Comparison of ENCODE assay signal across 16 mouse cellular contexts in the genomic region with DNA sequence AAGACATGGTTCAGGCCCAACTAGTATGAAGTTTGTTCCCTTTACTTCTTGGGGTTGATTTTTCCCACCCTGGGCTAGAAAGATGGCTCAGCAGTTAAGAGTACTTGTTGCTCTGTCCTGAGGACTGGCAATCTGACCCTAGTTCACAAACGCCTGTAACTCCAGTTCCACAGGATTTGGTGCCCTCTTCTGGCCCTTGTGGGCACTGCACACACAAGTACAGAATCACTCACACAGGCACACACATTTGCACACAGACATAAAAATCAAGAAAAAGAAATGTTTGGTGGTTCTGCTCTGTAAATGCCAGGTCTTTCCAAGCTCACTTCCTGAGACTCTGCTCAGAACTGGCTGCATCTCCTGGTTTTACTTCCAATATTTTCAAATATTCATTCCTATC.
DNase-seq lines count a peak whose midpoint lies in the region; ATAC-seq and TF ChIP-seq lines count a peak whose summit lies in the region.
"Had no signal": no experiment of that assay in that cellular context is flagged by ENCODE, and none has a peak within 500 bp of the region (broad histone marks: within the 10 kb centered on the region; RNA-seq: fewer than 3 reads in every experiment).

No protein-coding gene starts in this region.

- no peak for DNase-seq in hindbrain, postnatal 0 days (ENCODE audit: low spot score)
- DNase-seq in hindbrain, embryonic 14.5 days (ENCODE audit: low spot score), result no peak
- DNase-seq in lung, postnatal 0 days (ENCODE audit: low spot score), result no peak
- DNase-seq in lung, postnatal 4 days, result no peak
- peak; percentile 70 for DNase-seq in R1 (ENCODE audit: low read depth, low spot score)
- no peak for DNase-seq in cerebellum, adult 18-20 months
- DNase-seq in cerebellum, adult 11-12 months, result no peak
- DNase-seq: cerebellum, adult 2 months; heart, postnatal 14 days; kidney, postnatal 36 days; layer of hippocampus, postnatal 36 days; lung, postnatal 10 days had no signal

- H3K27ac ChIP-seq in hindbrain, postnatal 0 days, result no peak overlapping the region
- no peak overlapping the region for H3K27ac ChIP-seq in hindbrain, embryonic 14.5 days
- H3K27ac ChIP-seq in lung, postnatal 0 days (ENCODE audit: low read length), result no peak overlapping the region
- H3K27ac ChIP-seq: limb, embryonic 12.5 days had no signal

- peak; percentile 23; the same call in 1 of the 2 replicates for TF ChIP-seq CTCF in hindbrain, postnatal 0 days (IDR thresholded peaks at IDR 0.05; ENCODE audit: low read depth)
- peak; percentile 42 for TF ChIP-seq CTCF in lung, postnatal 0 days (IDR thresholded peaks at IDR 0.05)

- 85% methylated on average over 1 of the region's 1 CpGs for WGBS in hindbrain, postnatal 0 days
- 89% methylated on average over 1 of the region's 1 CpGs for WGBS in hindbrain, embryonic 14.5 days
- WGBS in lung, postnatal 0 days, result 78% methylated on average over 1 of the region's 1 CpGs

- H3K4me3 ChIP-seq in hindbrain, postnatal 0 days (ENCODE audit: low read length), result no peak overlapping the region
- H3K4me3 ChIP-seq in hindbrain, embryonic 14.5 days (replicated peaks; ENCODE audit: low read length), result no peak overlapping the region
- no peak overlapping the region for H3K4me3 ChIP-seq in lung, postnatal 0 days (ENCODE audit: low read depth, low read length)
- H3K4me3 ChIP-seq: erythroblast, embryonic 14.5 days; limb, embryonic 12.5 days; myocyte had no signal

- ATAC-seq in hindbrain, postnatal 0 days, result no peak
- ATAC-seq in hindbrain, embryonic 14.5 days (ENCODE audit: low FRiP score), result no peak
- ATAC-seq in lung, postnatal 0 days, result no peak
- ATAC-seq: hindbrain, embryonic 16.5 days had no signal

- no peak overlapping the region for H3K4me2 ChIP-seq in hindbrain, postnatal 0 days (ENCODE audit: low read depth, low read length)
- H3K4me2 ChIP-seq in hindbrain, embryonic 14.5 days (replicated peaks), result no peak overlapping the region
- no peak overlapping the region for H3K4me2 ChIP-seq in lung, postnatal 0 days (replicated peaks; ENCODE audit: low read depth, low read length)
- H3K4me2 ChIP-seq: limb, embryonic 12.5 days had no signal

- H3K27me3 ChIP-seq in hindbrain, postnatal 0 days (ENCODE audit: insufficient read depth, low read length), result no peaks in the 10 kb centered on the region
- H3K27me3 ChIP-seq in hindbrain, embryonic 14.5 days (ENCODE audit: control insufficient read depth, insufficient read depth, low read length), result no peaks in the 10 kb centered on the region
- H3K27me3 ChIP-seq in lung, postnatal 0 days (replicated peaks; ENCODE audit: insufficient read depth, low read length), result no peaks in the 10 kb centered on the region
- H3K27me3 ChIP-seq: limb, embryonic 12.5 days had no signal

- H3K9me3 ChIP-seq in hindbrain, postnatal 0 days (ENCODE audit: low read length), result no peaks in the 10 kb centered on the region
- H3K9me3 ChIP-seq in hindbrain, embryonic 14.5 days (ENCODE audit: control insufficient read depth, low read length), result no peaks in the 10 kb centered on the region
- H3K9me3 ChIP-seq in lung, postnatal 0 days (ENCODE audit: low read length), result no peaks in the 10 kb centered on the region

- no peaks in the 10 kb centered on the region for H3K36me3 ChIP-seq in hindbrain, postnatal 0 days (ENCODE audit: insufficient read depth, low read length)
- H3K36me3 ChIP-seq in hindbrain, embryonic 14.5 days (replicated peaks; ENCODE audit: control insufficient read depth, insufficient read depth), result no peaks in the 10 kb centered on the region
- no peaks in the 10 kb centered on the region for H3K36me3 ChIP-seq in lung, postnatal 0 days (ENCODE audit: insufficient read depth, low read length)
- H3K36me3 ChIP-seq: limb, embryonic 12.5 days had no signal

- H3K9ac ChIP-seq in hindbrain, postnatal 0 days (replicated peaks; ENCODE audit: low read length), result no peak overlapping the region
- no peak overlapping the region for H3K9ac ChIP-seq in hindbrain, embryonic 14.5 days
- no peak overlapping the region for H3K9ac ChIP-seq in lung, postnatal 0 days (replicated peaks; ENCODE audit: low read depth)
- H3K9ac ChIP-seq: limb, embryonic 12.5 days had no signal

- no peaks in the 10 kb centered on the region for H3K4me1 ChIP-seq in hindbrain, postnatal 0 days (ENCODE audit: insufficient read depth, low read length)
- no peaks in the 10 kb centered on the region for H3K4me1 ChIP-seq in hindbrain, embryonic 14.5 days (replicated peaks; ENCODE audit: control insufficient read depth, insufficient read depth, low read length)
- peaks cover 5% of the 10 kb centered on the region; the same call in 1 of the 2 replicates for H3K4me1 ChIP-seq in lung, postnatal 0 days (ENCODE audit: insufficient read depth, low read depth, low read length)

- TF ChIP-seq EP300 in lung, postnatal 0 days (IDR thresholded peaks at IDR 0.05), result no peak
